Mouse (Mus musculus) neural tube, embryonic 11.5 days (tissue): ENCODE measurements around the gene Foxn3. TPM values are rescaled to one million over a fixed set of nuclear protein-coding genes. Genes with fewer than 3 reads are reported as not detected.

Experiments used
- ATAC-seq: fragments of 200-750 bp; cut with Nextera tagmentation; 2 replicates; pipeline ENCODE4 v1.8.0; 2017; ENCODE audit warnings: moderate number of reproducible peaks, mild to moderate bottlenecking, moderate TSS enrichment, moderate library complexity; ENCODE audit not compliant: insufficient read depth, low FRiP score, low TSS enrichment
- DNase-seq: peaks from one replicate; pipeline ENCODE4 v3.0.0-alpha.2; 2015; ENCODE audit warnings: low spot score
- H3K27ac ChIP-seq: fragments of 300-500 bp; sonication (generic); 2 replicates; pipeline ENCODE4 v1.5.1; 2014; ENCODE audit warnings: low read depth, mild to moderate bottlenecking, low read length
- H3K27me3 ChIP-seq: fragments of 300-500 bp; sonication (generic); 2 replicates; pipeline ENCODE4 v1.6.1; 2014; ENCODE audit warnings: mild to moderate bottlenecking, low read length, mixed read lengths; ENCODE audit not compliant: control insufficient read depth, insufficient read depth
- H3K36me3 ChIP-seq: fragments of 300-500 bp; sonication (generic); 2 replicates; pipeline ENCODE4 v1.6.1; 2014; ENCODE audit warnings: mild to moderate bottlenecking, low read length, moderate library complexity, mixed read lengths; ENCODE audit not compliant: control insufficient read depth, insufficient read depth
- H3K4me1 ChIP-seq: fragments of 300-500 bp; sonication (generic); 2 replicates; pipeline ENCODE4 v1.6.1; 2014; ENCODE audit warnings: low read length, mixed read lengths; ENCODE audit not compliant: control insufficient read depth, insufficient read depth
- H3K4me2 ChIP-seq: fragments of 300-500 bp; sonication (generic); 2 replicates; pipeline ENCODE4 v1.6.1; 2014; ENCODE audit warnings: low read depth, mild to moderate bottlenecking, moderate library complexity
- H3K4me3 ChIP-seq: fragments of 300-500 bp; sonication (generic); 2 replicates; pipeline ENCODE4 v1.5.1; 2014; ENCODE audit warnings: low read depth, low read length
- H3K9ac ChIP-seq: fragments of 300-500 bp; sonication (generic); 2 replicates; pipeline ENCODE4 v1.6.1; 2014; ENCODE audit warnings: mild to moderate bottlenecking, low read length
- H3K9me3 ChIP-seq: fragments of 300-500 bp; sonication (generic); 2 replicates; pipeline ENCODE4 v1.6.1; 2016; ENCODE audit warnings: low read length; ENCODE audit not compliant: control insufficient read depth
- WGBS: fragments of 180-500 bp; shearing (Covaris S2); extraction: QIAGEN DNeasy Blood & Tissue Kit; methylation state at CpG from one replicate; pipeline ENCODE4 v1.1.7; 2014; 5-methylcytosine and 5-hydroxymethylcytosine counted together
- polyA plus RNA-seq: library from polyadenylated mRNA; unstranded; fragments of >200 nt; fragmentation: Nextera tagmentation; extraction: Ambion mirVana; gene quantifications from 2 replicates; pipeline ENCODE4 v1.2.1, GENCODE M21; 2014

Foxn3 gene
- polyA plus RNA-seq, 1 experiment from 2014 or later, result 85.8 TPM

DNA sequence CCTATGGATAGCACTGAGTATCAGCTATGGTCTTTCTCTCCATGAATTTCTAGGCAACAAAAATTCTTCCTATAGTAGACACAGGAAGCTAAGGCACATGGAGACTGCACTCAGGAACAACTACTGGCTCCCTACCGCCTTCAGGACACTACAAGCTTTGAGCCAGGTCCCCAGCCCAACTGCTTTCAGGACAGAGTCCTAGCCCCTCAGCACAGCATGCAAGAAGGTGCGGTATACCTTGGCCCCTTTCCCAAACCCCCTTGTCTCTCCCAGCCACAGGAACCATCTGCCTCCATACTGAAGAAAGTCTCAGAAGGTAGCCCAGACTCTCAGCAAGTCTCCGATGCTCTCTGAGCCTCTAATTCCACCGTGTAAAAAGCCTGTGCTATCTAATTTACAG is 189.8 kb downstream of the Foxn3 start:
- DNase-seq (no peak), ATAC-seq (no peak)
- Histone ChIP-seq H3K4me1 (no peaks in the 10 kb centered on the region; the same call in 1 of the 2 replicates), H3K27ac (no peak overlapping the region), H3K4me3 (no peak overlapping the region), H3K9ac (no peak overlapping the region), H3K36me3 (no peaks in the 10 kb centered on the region), H3K9me3 (no peaks in the 10 kb centered on the region), H3K4me2 (no peak overlapping the region), H3K27me3 (no peaks in the 10 kb centered on the region)
- 83% methylated on average over 4 of the region's 4 CpGs for WGBS

DNA sequence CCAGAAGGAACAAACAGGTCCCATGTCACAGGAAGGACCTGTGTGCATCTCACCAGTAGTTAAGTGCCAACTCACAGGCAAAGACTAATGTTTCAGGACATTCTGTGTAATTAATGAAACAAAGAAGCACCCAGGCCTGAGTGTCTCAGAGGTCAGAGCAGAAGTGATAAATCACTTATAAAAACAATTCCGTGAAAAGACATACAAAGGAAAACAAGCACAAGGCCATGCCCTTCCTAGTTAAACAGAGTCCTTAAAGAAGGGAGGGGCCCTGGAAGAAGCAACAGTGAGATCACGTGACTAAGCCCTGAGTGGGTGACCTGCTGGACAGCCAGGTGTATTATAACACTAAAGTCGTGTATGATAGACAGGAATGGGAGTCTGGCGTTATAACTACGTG is 191.9 kb downstream of the Foxn3 start:
- DNase-seq (no peak), ATAC-seq (no peak)
- H3K4me3 ChIP-seq, result no peak overlapping the region
- no peaks in the 10 kb centered on the region for H3K36me3 ChIP-seq
- H3K27ac ChIP-seq, result no peak overlapping the region
- 64% methylated on average over 5 of the region's 5 CpGs for WGBS
- H3K9ac ChIP-seq, result no peak overlapping the region
- H3K9me3 ChIP-seq, result no peaks in the 10 kb centered on the region
- no peak overlapping the region for H3K4me2 ChIP-seq
- no peaks in the 10 kb centered on the region for H3K4me1 ChIP-seq
- no peaks in the 10 kb centered on the region for H3K27me3 ChIP-seq

DNA sequence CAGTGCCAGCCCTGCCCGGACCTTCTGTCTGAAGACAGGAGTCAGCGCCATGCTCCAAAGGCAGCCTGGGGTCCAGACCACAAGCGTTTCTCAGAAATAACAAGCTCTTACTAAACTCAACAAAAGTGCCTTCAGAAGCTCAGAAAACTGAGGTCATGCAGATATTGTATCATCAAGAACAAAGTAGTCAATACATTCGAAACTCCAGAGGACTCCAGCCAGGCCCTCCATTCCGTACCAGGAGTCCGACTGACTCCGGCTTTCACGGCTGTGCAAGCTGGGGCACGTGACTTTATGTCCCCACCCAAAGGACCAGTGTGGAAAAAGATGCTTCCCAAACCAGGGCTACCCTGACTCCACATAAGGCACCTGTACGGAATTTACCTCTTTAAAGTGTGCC is 195.1 kb downstream of the Foxn3 start:
- no peaks in the 10 kb centered on the region for H3K9me3 ChIP-seq
- no peak overlapping the region for H3K9ac ChIP-seq
- H3K4me3 ChIP-seq, result no peak overlapping the region
- no peak overlapping the region for H3K27ac ChIP-seq
- ATAC-seq (no peak), DNase-seq (no peak)
- WGBS, result 94% methylated on average over 10 of the region's 10 CpGs
- no peak overlapping the region for H3K4me2 ChIP-seq
- H3K36me3 ChIP-seq, result no peaks in the 10 kb centered on the region
- no peaks in the 10 kb centered on the region for H3K4me1 ChIP-seq
- no peaks in the 10 kb centered on the region for H3K27me3 ChIP-seq

DNA sequence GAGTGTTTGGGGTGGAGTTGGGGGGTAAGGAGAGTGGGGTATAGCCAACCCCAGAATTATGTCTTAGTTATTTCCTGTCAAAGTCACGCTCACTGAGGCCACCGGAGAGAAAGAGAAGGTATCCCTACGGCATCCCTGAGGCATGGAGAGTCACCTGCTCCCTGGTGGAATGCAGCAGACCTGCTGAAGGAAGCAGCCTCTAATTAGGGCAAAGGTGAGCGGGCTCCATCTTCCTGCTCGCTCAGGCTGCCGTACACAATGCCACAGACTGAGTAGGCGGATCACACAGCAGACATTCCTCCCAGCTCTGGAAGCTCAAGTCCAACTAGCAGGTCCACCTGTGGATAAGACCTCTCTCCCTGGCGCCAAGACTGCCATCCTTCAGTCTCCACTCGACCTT is 197.4 kb downstream of the Foxn3 start:
- Histone ChIP-seq H3K27ac (no peak overlapping the region), H3K4me2 (no peak overlapping the region), H3K4me1 (0 out of 2 replicates have a peak, but pooled peaks cover 5% of the 10 kb centered on the region), H3K27me3 (no peaks in the 10 kb centered on the region), H3K36me3 (no peaks in the 10 kb centered on the region), H3K9me3 (no peaks in the 10 kb centered on the region), H3K4me3 (no peak overlapping the region), H3K9ac (no peak overlapping the region)
- 92% methylated on average over 9 of the region's 9 CpGs for WGBS
- ATAC-seq (no peak), DNase-seq (no peak)

DNA sequence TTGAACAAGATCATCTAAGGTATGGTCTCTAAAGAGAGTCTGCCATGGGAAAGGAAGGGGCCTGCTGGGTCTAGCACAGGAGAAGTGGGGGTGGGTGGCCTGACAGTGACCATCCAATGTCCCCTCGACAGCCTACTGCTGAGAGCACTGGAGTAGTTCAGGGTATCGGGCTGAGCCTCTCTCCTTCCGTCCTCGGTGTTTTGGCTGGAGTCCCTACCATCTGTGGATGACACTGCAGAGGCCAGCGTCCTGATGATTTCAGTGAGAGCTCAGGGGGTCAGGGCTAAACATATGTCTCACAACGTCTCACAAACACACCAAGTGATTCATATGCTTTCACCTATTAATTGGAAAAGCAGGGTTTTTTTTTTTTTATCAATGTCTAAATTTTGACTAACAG is 199.2 kb downstream of the Foxn3 start:
- DNase-seq, result no peak
- no peak overlapping the region for H3K27ac ChIP-seq
- 82% methylated on average over 6 of the region's 6 CpGs for WGBS
- H3K9ac ChIP-seq, result no peak overlapping the region
- H3K36me3 ChIP-seq, result no peaks in the 10 kb centered on the region
- no peaks in the 10 kb centered on the region for H3K9me3 ChIP-seq
- no peak overlapping the region for H3K4me3 ChIP-seq
- H3K4me2 ChIP-seq, result no peak overlapping the region
- no peak for ATAC-seq
- H3K4me1 ChIP-seq, result 0 out of 2 replicates have a peak, but pooled peaks cover 5% of the 10 kb centered on the region
- H3K27me3 ChIP-seq, result no peaks in the 10 kb centered on the region

DNA sequence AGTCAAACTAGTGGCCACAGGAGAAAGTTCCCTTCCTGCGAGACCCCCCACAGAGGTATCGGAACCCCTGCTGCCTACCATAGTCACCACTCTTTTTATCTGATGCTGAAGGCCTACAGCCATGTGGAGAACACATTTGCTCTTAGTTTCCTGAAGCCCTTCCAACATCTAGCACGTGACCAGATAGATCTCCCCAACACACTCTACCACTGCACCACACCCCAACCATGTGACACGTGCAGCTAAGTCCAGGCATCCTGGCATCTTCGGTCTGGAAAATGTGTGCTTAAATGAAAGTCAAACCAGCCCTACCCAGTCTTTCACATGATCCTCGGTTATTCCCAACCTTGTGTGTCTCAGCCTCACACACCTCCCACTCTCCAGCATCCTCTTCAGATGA is 200.4 kb downstream of the Foxn3 start:
- Histone ChIP-seq H3K4me2 (no peak overlapping the region), H3K9me3 (no peaks in the 10 kb centered on the region), H3K36me3 (no peaks in the 10 kb centered on the region), H3K4me3 (no peak overlapping the region), H3K27ac (no peak overlapping the region), H3K9ac (no peak overlapping the region), H3K27me3 (no peaks in the 10 kb centered on the region), H3K4me1 (0 out of 2 replicates have a peak, but pooled peaks cover 5% of the 10 kb centered on the region)
- WGBS, result 90% methylated on average over 6 of the region's 6 CpGs
- ATAC-seq (no peak), DNase-seq (no peak)

DNA sequence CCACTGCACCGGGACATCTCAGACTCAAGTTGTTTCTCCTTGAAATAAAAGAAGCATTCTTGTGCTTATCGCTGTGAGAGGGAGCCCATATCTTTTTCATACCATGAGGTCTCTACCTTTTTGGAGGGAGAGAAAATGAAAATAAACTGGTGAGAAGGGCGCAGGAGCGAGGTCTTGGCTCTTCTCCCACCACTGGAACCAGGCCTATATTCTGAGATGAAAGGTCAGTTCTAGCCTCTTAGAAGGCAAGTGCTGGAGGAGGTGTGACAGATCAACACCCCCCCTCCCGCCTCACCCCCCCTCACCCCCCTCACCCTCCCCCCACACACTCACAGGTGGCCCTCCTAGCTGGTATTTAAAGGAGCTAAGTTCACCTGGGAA is 201.6 kb downstream of the Foxn3 start:
- DNase-seq (no peak), ATAC-seq (no peak)
- no peaks in the 10 kb centered on the region for H3K9me3 ChIP-seq
- H3K4me3 ChIP-seq, result no peak overlapping the region
- H3K4me2 ChIP-seq, result no peak overlapping the region
- H3K27me3 ChIP-seq, result no peaks in the 10 kb centered on the region
- no peaks in the 10 kb centered on the region for H3K36me3 ChIP-seq
- H3K9ac ChIP-seq, result no peak overlapping the region
- H3K4me1 ChIP-seq, result 0 out of 2 replicates have a peak, but pooled peaks cover 5% of the 10 kb centered on the region
- 75% methylated on average over 5 of the region's 5 CpGs for WGBS
- no peak overlapping the region for H3K27ac ChIP-seq

DNA sequence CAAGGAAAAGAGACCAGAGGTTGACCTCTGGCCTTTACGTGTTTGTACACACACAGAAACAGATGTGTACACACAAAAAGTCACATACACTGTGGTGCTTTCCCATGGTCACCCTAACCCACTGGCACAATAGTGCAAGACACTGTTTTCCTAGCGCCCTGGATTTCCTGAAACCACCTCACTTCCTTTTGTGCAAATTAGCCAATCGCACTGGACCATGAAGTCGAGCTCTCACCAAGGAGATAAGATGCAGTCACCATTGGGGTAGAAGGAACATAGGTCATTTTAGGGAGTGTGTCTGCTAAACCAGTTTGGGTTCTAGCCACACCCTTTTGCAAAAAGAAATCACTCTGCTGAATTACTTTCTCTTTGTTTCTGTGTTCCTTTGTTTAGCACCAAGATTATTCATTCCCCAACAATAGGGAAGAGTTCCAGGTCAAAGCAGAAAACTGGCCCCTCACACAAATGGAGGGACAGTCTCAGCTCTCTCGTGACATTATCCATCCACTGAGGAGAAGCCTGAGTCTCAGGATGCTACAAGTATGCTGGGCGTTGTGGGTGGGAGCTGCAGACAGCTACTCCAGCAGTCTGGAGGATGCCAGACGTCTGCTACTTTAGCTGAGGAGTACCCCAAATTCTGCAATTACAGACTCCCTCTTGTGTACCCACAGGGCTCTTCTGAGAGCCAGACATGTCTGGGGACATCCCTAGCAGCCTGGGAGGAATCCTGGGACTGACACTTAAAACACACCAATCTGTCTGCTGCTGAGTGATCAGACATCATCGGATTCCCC is 202.2 kb downstream of the Foxn3 start:
- no peaks in the 10 kb centered on the region for H3K27me3 ChIP-seq
- 63% methylated on average over 8 of the region's 8 CpGs for WGBS
- ATAC-seq (no peak), DNase-seq (no peak)
- H3K27ac ChIP-seq, result no peak overlapping the region
- 0 out of 2 replicates have a peak, but pooled peaks cover 5% of the 10 kb centered on the region for H3K4me1 ChIP-seq
- H3K36me3 ChIP-seq, result no peaks in the 10 kb centered on the region
- H3K9me3 ChIP-seq, result no peaks in the 10 kb centered on the region
- no peak overlapping the region for H3K4me2 ChIP-seq
- H3K9ac ChIP-seq, result no peak overlapping the region
- H3K4me3 ChIP-seq, result no peak overlapping the region

DNA sequence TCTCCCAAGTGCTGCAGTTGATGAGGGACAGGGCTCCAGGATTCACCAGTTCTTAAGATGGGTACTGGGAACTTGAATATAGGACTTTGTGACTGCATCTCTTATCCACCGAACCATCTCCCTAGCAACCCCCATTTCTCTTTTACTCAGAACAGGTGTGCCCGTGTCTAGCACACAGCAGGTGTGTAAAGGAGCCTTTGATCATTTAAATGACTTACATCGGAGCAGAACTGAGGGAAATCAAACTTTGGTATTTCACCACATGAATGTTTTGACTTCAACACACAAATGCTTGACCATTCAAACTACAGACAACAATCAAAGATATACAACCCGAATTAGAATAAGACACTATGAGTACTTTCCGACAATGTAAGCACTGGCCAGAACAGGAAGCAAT is 204.7 kb downstream of the Foxn3 start:
- Histone ChIP-seq H3K9ac (no peak overlapping the region), H3K4me1 (0 out of 2 replicates have a peak, but pooled peaks cover 5% of the 10 kb centered on the region), H3K4me3 (no peak overlapping the region), H3K27ac (no peak overlapping the region), H3K9me3 (no peaks in the 10 kb centered on the region), H3K36me3 (no peaks in the 10 kb centered on the region), H3K27me3 (no peaks in the 10 kb centered on the region), H3K4me2 (no peak overlapping the region)
- ATAC-seq, result no peak
- 84% methylated on average over 5 of the region's 5 CpGs for WGBS
- no peak for DNase-seq
